ENCODE assay signal across 8 mouse cellular contexts in genomic region chrX:101993841-101994571, GRCm38 (mm10).
DNase-seq lines count a peak whose midpoint lies in the region; ATAC-seq lines count a peak whose summit lies in the region.

No protein-coding gene starts in this region.

- no peaks in the 10 kb centered on the region for H3K4me1 ChIP-seq in intestine, embryonic 14.5 days (replicated peaks; ENCODE audit: control insufficient read depth, insufficient read depth, low read length)
- peaks cover 12% of the 10 kb centered on the region for H3K4me1 ChIP-seq in limb, embryonic 10.5 days
- H3K4me1 ChIP-seq in neural tube, embryonic 14.5 days (ENCODE audit: control insufficient read depth, insufficient read depth, low read length) = no peaks in the 10 kb centered on the region

- ATAC-seq in intestine, embryonic 14.5 days (replicated peaks; ENCODE audit: low FRiP score, low TSS enrichment, low read depth) = no peak
- peak; percentile 91 for ATAC-seq in neural tube, embryonic 14.5 days (ENCODE audit: low read depth)
- no peak for ATAC-seq in megakaryocyte progenitor cell, adult 5-6 weeks (replicated peaks; ENCODE audit: poor library complexity)
- ATAC-seq in inflammation-experienced regulatory T-cells, adult 6 months = no peak

- 31% methylated on average over 12 of the region's 12 CpGs for WGBS in intestine, embryonic 14.5 days
- 49% methylated on average over 12 of the region's 12 CpGs for WGBS in limb, embryonic 10.5 days
- 24% methylated on average over 12 of the region's 12 CpGs for WGBS in neural tube, embryonic 14.5 days

- H3K27me3 ChIP-seq in intestine, embryonic 14.5 days (replicated peaks; ENCODE audit: control insufficient read depth, insufficient read depth, low read length) = no peaks in the 10 kb centered on the region; the same call in 1 of the 2 replicates
- H3K27me3 ChIP-seq in limb, embryonic 10.5 days (ENCODE audit: low read depth, poor library complexity, severe bottlenecking) = peaks cover 96% of the 10 kb centered on the region
- H3K27me3 ChIP-seq in neural tube, embryonic 14.5 days (ENCODE audit: control insufficient read depth, insufficient read depth, low read length) = no peaks in the 10 kb centered on the region

- no peak overlapping the region for H3K9ac ChIP-seq in intestine, embryonic 14.5 days (ENCODE audit: low read length)
- H3K9ac ChIP-seq in neural tube, embryonic 14.5 days (replicated peaks; ENCODE audit: low read depth, low read length) = no peak overlapping the region

- peak overlapping the region; percentile 85 for H3K27ac ChIP-seq in intestine, embryonic 14.5 days (ENCODE audit: low read depth)
- peak overlapping the region; percentile 74; the same call in 1 of the 2 replicates for H3K27ac ChIP-seq in limb, embryonic 10.5 days
- peak overlapping the region; percentile 52; the same call in 1 of the 2 replicates for H3K27ac ChIP-seq in neural tube, embryonic 14.5 days (ENCODE audit: low read depth, low read length)

- H3K4me2 ChIP-seq in intestine, embryonic 14.5 days (ENCODE audit: low read length) = no peak overlapping the region
- no peak overlapping the region for H3K4me2 ChIP-seq in neural tube, embryonic 14.5 days (ENCODE audit: low read depth, low read length)

- H3K4me3 ChIP-seq in intestine, embryonic 14.5 days (ENCODE audit: low read depth, low read length) = no peak overlapping the region
- H3K4me3 ChIP-seq in limb, embryonic 10.5 days = no peak overlapping the region
- H3K4me3 ChIP-seq in neural tube, embryonic 14.5 days (ENCODE audit: low read depth, low read length) = no peak overlapping the region

- no peaks in the 10 kb centered on the region for H3K36me3 ChIP-seq in intestine, embryonic 14.5 days (ENCODE audit: control insufficient read depth, insufficient read depth, low read length)
- H3K36me3 ChIP-seq in limb, embryonic 10.5 days = no peaks in the 10 kb centered on the region
- no peaks in the 10 kb centered on the region for H3K36me3 ChIP-seq in neural tube, embryonic 14.5 days (ENCODE audit: control insufficient read depth, insufficient read depth, low read length)

- H3K9me3 ChIP-seq in intestine, embryonic 14.5 days (ENCODE audit: control insufficient read depth, low read length) = no peaks in the 10 kb centered on the region
- no peaks in the 10 kb centered on the region for H3K9me3 ChIP-seq in limb, embryonic 10.5 days (replicated peaks)
- no peaks in the 10 kb centered on the region for H3K9me3 ChIP-seq in neural tube, embryonic 14.5 days (ENCODE audit: control insufficient read depth, low read length)

- peak; percentile 91 for DNase-seq in brain, adult 2 months (ENCODE audit: low read depth, low spot score)
- peak; percentile 26 to 53 for DNase-seq in cerebellum, postnatal 4 days (ENCODE audit: low spot score in 2 of 2)
- peak; percentile 33 for DNase-seq in gastrocnemius, postnatal 25 days
- DNase-seq in intestine, embryonic 14.5 days (ENCODE audit: low spot score) = no peak
- DNase-seq in limb, embryonic 10.5 days (ENCODE audit: low spot score) = peak; percentile 48
